Mouse (Mus musculus) brain, embryonic 14.5 days (tissue): ENCODE data around the gene Ripor3.

Experiments
- CTCF ChIP-seq: fragments of 200-500 bp; IDR thresholded peaks from 2 replicates; pipeline ENCODE4 v1.5.1; 2012; ENCODE audit warnings: inconsistent platforms, mild to moderate bottlenecking, moderate library complexity, borderline replicate concordance; ENCODE audit not compliant: insufficient read depth, insufficient read length; ENCODE audit errors: extremely low read depth
- POLR2A ChIP-seq: fragments of 200-500 bp; IDR thresholded peaks from 2 replicates; pipeline ENCODE4 v1.6.1; 2012; ENCODE audit warnings: mild to moderate bottlenecking, inconsistent platforms, borderline replicate concordance; ENCODE audit not compliant: poor library complexity, insufficient read depth, insufficient read length, severe bottlenecking; ENCODE audit errors: extremely low read depth

DNA sequence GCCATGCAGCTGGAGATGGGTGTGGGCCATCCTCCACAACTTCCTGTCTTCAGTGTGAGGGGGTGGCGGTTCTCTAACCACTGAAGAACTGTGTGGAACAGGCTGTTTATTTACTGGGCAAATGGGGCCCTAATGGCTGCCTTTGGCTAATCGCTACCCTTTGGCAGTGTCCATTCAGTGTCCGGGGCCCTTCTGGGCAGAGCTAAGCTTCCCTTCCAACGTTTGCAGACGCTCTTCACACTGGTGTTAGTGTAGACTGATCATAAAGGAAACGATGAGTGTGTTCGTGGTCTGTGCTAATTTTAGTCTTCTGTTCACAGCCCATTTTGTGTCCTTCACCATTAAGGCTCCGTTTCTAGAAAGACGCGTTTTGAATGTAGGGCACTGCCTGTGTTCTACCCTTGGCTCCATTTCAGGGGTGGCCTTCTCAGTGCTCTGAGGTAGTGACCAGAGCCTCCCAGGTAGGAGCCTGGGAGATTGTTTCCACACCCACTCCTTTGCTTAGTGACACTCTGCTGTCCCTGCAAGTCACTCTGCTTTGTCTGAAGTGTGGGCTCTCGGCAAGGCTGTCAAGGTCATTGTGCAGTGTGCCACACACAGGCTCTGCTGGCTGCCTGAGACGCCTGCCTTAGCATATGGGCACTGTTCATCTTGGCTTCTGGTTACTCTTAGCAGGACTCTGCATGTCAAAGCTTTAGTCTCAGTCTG lies 67.3 kb downstream of the Ripor3 start:
- TF ChIP-seq POLR2A = no peak
- TF ChIP-seq CTCF = no peak
